Mouse (Mus musculus) c-Kit-positive CD71-positive TER-119-positive erythroid progenitor cells, embryonic 14.5 days (primary cell): ENCODE measurements at regions not wholly inside any gene's neighbourhood (a gene's known extent, or its start where the extent isn't known, plus 50 kb on each side); places are given as distances from the start of the nearest gene placed in this dataset.

ENCODE experiments used
- DNase-seq: peaks from one replicate; pipeline ENCODE4 v3.0.0-alpha.2; 2013; ENCODE audit warnings: low spot score

- DNase-seq, result peak; percentile 53
These were observed 53.3 kb upstream of the Usp3 start for GRCm38 (mm10) chr9:66646226-66646625.

GRCm38 (mm10) chr9:66651306-66651705 lies 58.4 kb upstream of the Usp3 start:
- no peak for DNase-seq

GRCm38 (mm10) chr9:66657116-66657758 lies 56.2 kb upstream of the Car12 start:
- DNase-seq, result no peak

GRCm38 (mm10) chr9:66658707-66659242 lies 54.7 kb upstream of the Car12 start:
- no peak for DNase-seq

GRCm38 (mm10) chr9:66659781-66660445 lies 53.6 kb upstream of the Car12 start:
- no peak for DNase-seq

GRCm38 (mm10) chr9:66661596-66661995 lies 51.9 kb upstream of the Car12 start:
- no peak for DNase-seq

GRCm38 (mm10) chr9:66662443-66662842 lies 51.0 kb upstream of the Car12 start:
- no peak for DNase-seq
